Mouse (Mus musculus) stomach, postnatal 0 days (tissue): ENCODE measurements around the gene Gnat1.

Source experiments
- CTCF ChIP-seq: IDR thresholded peaks from 2 replicates; pipeline ENCODE4 v1.5.1; 2016; ENCODE audit warnings: antibody characterized with exemption, low read depth, mild to moderate bottlenecking, moderate library complexity
- EP300 ChIP-seq: optimal IDR thresholded peaks from 2 replicates; pipeline ENCODE3; 2016; ENCODE audit warnings: antibody characterized with exemption

GRCm38 (mm10) chr9:107709096-107709696 is 29.7 kb upstream of the Gnat1 start:
- TF ChIP-seq CTCF (no peak), EP300 (no peak)
